Mouse (Mus musculus) left cerebral cortex, adult 8-10 months (tissue): ENCODE results near the gene Rbbp5. TPM values are rescaled to one million over a fixed set of nuclear protein-coding genes. Genes with fewer than 3 reads are reported as not detected.

Source experiments
- DNase-seq, 2 experiments: peaks; one replicate each; pipeline ENCODE4 v3.0.0; 2022; ENCODE audit warnings: low spot score in 2 of 2
- total RNA-seq, 4 experiments: library from RNA; stranded (reverse); gene quantifications; 2 replicates each; pipeline ENCODE4 v1.2.4; 2022

Gene Rbbp5
- total RNA-seq, 4 experiments from 2014 or later: 52.3 to 63.4 (median 58.7) TPM

DNA sequence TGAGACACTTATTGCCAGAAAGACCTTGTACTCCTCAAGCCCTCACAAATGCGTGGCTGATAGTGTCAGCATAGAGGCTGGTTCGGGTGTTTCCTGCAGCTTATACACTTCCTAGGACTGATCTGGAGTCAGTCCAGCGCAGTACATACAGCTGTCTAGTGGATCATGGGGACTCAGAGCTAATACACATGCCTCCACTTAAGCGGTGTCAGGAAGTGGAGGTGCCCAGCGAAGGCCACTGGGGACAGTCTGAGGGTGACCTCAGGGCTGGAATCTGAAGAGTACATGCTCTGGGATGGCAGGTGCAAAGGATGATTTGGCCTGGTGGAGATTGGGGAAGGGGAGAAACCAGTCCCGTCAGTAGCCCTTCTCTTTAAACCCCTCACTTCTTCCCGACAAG is 63.5 kb downstream of the Rbbp5 start:
- no peak for DNase-seq

DNA sequence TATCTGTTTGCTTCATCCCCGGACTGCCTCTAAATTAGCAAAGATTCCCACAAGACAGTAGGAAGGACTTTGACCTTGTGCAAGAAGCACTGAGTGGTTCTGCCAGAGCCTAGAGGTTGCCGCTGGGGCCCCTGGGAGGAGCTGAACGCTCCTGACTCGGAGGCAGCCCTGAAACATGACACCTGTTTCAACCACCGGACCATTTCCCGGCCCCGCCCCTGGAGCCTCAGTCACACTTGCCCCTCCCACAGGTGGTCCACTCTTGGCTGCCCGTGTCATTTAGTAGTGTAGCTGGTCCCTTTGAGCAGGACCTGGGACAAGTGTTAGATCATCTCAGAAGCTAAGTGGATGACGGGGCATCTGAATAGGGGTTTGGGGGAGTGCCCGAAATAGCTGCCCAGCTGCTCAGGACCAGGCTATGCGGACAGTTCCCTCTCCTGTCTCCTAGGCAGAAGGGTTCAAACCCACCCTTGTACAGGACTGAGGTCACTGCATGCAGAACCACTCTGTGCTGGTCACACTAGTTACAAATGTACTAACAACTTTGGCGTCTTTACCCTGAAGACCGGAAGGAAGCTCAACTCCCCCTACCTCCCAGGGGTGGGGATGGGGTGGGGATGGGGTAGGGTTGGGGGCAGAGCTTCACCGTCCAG is 64.1 kb downstream of the Rbbp5 start:
- DNase-seq: no peak

DNA sequence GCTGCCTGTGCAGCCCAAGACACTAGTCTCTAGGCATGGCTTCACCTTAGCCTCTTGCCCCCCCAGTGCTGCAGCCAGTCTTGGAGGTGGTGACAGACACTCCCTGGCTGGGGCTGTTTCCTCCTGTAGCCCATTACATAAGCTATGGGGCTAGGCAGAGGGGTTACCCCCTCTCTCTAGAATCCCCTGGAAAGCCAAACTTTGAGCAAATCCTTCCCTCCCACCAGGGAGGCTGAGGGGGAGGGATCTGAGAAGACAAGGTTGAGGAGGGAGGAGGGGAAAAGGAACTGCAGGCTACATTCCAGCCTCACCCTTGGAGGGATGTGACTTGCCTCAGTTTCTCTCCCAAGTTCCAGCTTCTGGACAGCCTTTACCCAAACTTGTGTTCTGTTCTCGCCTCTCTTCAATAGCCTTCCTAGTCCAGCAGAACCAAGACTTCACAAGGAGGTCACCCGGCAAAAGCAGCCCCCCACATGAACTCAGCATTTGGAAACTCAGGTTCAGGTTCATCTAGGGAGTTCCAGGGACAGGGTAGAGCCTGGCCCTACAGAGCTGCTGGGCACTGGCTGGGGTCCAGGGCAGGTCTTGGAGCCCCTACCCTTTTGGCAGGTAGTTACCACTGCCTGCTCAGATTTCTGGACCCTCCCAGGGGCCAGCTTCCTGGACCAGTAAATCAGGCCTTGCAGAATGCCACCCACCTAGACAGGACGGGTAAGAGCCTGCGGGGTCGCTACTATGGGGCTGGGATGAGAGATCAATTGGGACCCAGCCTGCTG is 64.8 kb downstream of the Rbbp5 start:
- DNase-seq: no peak

DNA sequence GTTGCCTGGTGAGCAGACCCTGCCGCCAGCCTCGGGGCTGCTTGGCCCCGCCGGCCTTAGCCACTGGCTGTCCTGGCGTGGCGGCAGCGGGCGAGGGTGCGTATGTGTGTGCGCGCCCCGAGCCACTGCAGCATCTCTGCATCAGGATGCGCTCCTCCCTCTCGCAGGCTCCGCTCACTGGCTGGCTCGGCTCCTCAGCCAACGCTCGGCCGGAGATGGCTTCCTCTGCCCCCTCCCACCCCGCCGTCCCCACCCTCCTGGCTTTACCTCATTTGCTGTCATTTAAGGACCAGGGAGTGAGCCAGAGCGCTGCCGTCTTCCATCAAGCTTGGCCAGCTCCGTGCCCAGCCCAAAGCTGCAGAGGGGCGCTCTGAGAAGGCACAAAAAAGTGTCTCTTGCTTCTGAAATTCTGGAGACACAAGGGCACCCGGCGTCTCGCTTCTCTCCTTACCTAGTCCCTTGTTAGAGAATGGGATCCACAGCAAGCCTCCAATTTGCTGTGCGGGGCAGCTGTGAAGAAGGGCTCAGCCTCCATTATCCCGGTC is 65.7 kb downstream of the Rbbp5 start, which contains the start of gene Cntn2:
Gene Cntn2, minus strand, starts transcription at position 495 of the 545 bp plus-strand sequence.
- DNase-seq: peak in 1 of 2 experiments; percentile 83

DNA sequence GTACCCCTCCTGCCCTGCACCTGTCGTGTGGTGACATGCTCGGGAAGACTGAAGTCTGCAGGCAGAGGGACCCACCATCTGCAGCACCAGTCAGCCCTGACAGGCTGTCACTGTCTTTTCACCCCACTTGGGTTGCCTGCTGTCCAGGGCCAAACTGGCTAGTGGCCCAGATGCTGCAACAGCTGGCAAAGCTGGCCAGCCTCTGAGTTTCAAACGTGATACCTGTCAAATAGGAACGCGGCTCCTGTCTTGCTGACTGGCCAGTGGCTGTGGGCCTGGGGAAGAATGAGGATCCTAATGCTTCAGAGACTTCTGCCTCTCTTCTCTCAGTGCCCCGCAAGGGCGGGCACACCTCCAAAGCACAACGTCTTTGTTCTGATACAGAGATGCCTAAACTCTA is 66.6 kb downstream of the Rbbp5 start:
- no peak for DNase-seq

Other genes with a start within 250 kb of the Rbbp5 start
- gene Gm10188, start 247.6 kb upstream of the Rbbp5 start, total RNA-seq: not detected
- gene Klhdc8a, start 178.7 kb upstream of the Rbbp5 start, total RNA-seq: 10 to 100 TPM; 12.3 to 15.1 (median 13.6) TPM
- 1 to 10 TPM in 3 of 4 experiments, under 1 TPM in 1; 0.81 to 1.7 (median 1.3) TPM for gene Nuak2, start 161.2 kb upstream of the Rbbp5 start, total RNA-seq
- 100 to 1,000 TPM; 182 to 205 (median 192) TPM for gene Tmcc2, start 86.1 kb upstream of the Rbbp5 start, total RNA-seq
- gene Dstyk, start 59.8 kb upstream of the Rbbp5 start, total RNA-seq: 10 to 100 TPM; 40.9 to 51.7 (median 42.4) TPM
- gene Tmem81, start 28.9 kb downstream of the Rbbp5 start, total RNA-seq: 1 to 10 TPM; 3.9 to 6.0 (median 5.7) TPM
- 100 to 1,000 TPM in 2 of 4 experiments, 10 to 100 TPM in 2; 96.9 to 104 (median 101) TPM for gene Cntn2, start 65.9 kb downstream of the Rbbp5 start, total RNA-seq